Mouse (Mus musculus) heart, embryonic 14.5 days (tissue): ENCODE measurements around the gene Polr1a. TPM values are rescaled to one million over a fixed set of nuclear protein-coding genes. Genes with fewer than 3 reads are reported as not detected.

Source experiments
- ATAC-seq: fragments of 200-750 bp; cut with Nextera tagmentation; 2 replicates; pipeline ENCODE4 v1.8.0; 2017; ENCODE audit warnings: low read depth, moderate TSS enrichment; ENCODE audit not compliant: insufficient number of reproducible peaks, insufficient read depth, low FRiP score
- H3K27ac ChIP-seq, 2 experiments: fragments of 200-500 bp in 1 of 2; fragments of 300-500 bp in 1 of 2; sonication (generic) in 1 of 2; replicated peaks in 1 of 2; 2 replicates each; pipeline ENCODE4 v1.5.1; 2012 to 2014; ENCODE audit warnings: low read depth in 2 of 2, low read length in 2 of 2, control low read depth in 1 of 2, mild to moderate bottlenecking in 1 of 2, mixed read lengths in 1 of 2; ENCODE audit not compliant: control insufficient read depth in 1 of 2, insufficient read depth in 1 of 2
- H3K27me3 ChIP-seq: fragments of 300-500 bp; sonication (generic); 2 replicates; pipeline ENCODE4 v1.6.1; 2014; ENCODE audit warnings: mild to moderate bottlenecking, low read length, control low read depth; ENCODE audit not compliant: control insufficient read depth, insufficient read depth
- H3K36me3 ChIP-seq: fragments of 300-500 bp; sonication (generic); 2 replicates; pipeline ENCODE4 v1.6.1; 2014; ENCODE audit warnings: mild to moderate bottlenecking, control low read depth, low read length, mixed read lengths; ENCODE audit not compliant: control insufficient read depth, insufficient read depth
- H3K4me1 ChIP-seq, 2 experiments: fragments of 200-500 bp in 1 of 2; fragments of 300-500 bp in 1 of 2; sonication (generic) in 1 of 2; 2 replicates each; pipeline ENCODE4 v1.6.1; 2012 to 2014; ENCODE audit warnings: low read length in 2 of 2, control low read depth in 1 of 2, mixed read lengths in 1 of 2; ENCODE audit not compliant: control insufficient read depth in 2 of 2, insufficient read depth in 2 of 2
- H3K4me2 ChIP-seq: fragments of 300-500 bp; sonication (generic); 2 replicates; pipeline ENCODE4 v1.6.1; 2014; ENCODE audit warnings: mild to moderate bottlenecking, low read length
- H3K4me3 ChIP-seq, 2 experiments: fragments of 200-500 bp in 1 of 2; fragments of 300-500 bp in 1 of 2; sonication (generic) in 1 of 2; 2 replicates each; pipeline ENCODE4 v1.5.1; 2012 to 2014; ENCODE audit warnings: low read length in 2 of 2, mild to moderate bottlenecking in 2 of 2, control low read depth in 1 of 2, low read depth in 1 of 2, moderate library complexity in 1 of 2; ENCODE audit not compliant: control insufficient read depth in 1 of 2, insufficient read depth in 1 of 2
- H3K9ac ChIP-seq: fragments of 300-500 bp; sonication (generic); 2 replicates; pipeline ENCODE4 v1.6.1; 2014; ENCODE audit warnings: mild to moderate bottlenecking, low read length
- H3K9me3 ChIP-seq: fragments of 300-500 bp; sonication (generic); 2 replicates; pipeline ENCODE4 v1.6.1; 2016; ENCODE audit warnings: low read length, control low read depth; ENCODE audit not compliant: control insufficient read depth
- WGBS: fragments of 180-500 bp; shearing (Covaris S2); extraction: QIAGEN DNeasy Blood & Tissue Kit; methylation state at CpG from one replicate; pipeline ENCODE4 v1.1.7; 2014; 5-methylcytosine and 5-hydroxymethylcytosine counted together
- polyA plus RNA-seq: library from polyadenylated mRNA; unstranded; fragments of >200 nt; fragmentation: Nextera tagmentation; extraction: Ambion mirVana; gene quantifications from 2 replicates; pipeline ENCODE4 v1.2.1, GENCODE M21; 2014

Gene Polr1a
- polyA plus RNA-seq, 1 experiment from 2014 or later = 17.6 TPM

DNA sequence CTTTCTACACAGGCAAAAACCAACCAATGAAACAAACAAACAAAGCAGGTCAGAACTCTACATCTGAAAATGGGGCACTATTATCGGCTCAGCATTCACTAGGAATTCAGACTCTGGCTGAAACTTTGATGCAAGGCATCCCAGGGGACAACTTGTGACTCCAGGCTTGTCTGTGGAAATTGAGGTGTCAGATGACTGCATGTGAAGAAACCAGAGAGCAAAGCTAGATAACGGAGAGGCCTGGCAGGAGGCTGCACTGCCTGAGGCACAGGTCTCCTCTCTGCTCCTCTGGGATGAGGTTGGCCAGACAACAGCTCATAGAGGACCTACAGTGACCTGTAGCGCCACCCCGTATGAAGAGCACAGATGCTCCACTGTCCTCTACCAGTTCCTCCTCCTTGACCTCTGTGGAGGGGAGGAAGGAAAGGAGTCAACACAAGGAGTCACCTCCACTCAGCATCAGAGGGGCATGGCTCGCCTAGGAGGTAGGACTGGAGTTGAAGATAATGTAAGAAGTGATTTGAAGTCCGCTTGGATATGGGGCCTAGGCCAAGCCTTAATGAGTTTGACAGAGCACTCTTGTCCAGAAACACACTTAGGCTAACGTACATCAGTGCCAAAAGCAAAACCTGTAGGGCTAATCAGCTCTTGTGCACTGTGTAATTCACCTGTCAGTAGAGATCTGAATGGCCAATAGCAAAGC, 78.8 kb downstream of the Polr1a start:
- H3K9me3 ChIP-seq = no peaks in the 10 kb centered on the region
- H3K4me3 ChIP-seq = no peak overlapping the region
- peak; percentile 35; the same call in 1 of the 2 replicates for ATAC-seq
- no peaks in the 10 kb centered on the region for H3K27me3 ChIP-seq
- no peak overlapping the region for H3K9ac ChIP-seq
- no peaks in the 10 kb centered on the region for H3K36me3 ChIP-seq
- peak overlapping the region; percentile 1 to 49; a peak in 3 of 4 replicates for H3K27ac ChIP-seq
- 21% methylated on average over 7 of the region's 7 CpGs for WGBS
- peaks cover 36 to 39% of the 10 kb centered on the region in 2 experiments for H3K4me1 ChIP-seq
- H3K4me2 ChIP-seq = no peak overlapping the region

DNA sequence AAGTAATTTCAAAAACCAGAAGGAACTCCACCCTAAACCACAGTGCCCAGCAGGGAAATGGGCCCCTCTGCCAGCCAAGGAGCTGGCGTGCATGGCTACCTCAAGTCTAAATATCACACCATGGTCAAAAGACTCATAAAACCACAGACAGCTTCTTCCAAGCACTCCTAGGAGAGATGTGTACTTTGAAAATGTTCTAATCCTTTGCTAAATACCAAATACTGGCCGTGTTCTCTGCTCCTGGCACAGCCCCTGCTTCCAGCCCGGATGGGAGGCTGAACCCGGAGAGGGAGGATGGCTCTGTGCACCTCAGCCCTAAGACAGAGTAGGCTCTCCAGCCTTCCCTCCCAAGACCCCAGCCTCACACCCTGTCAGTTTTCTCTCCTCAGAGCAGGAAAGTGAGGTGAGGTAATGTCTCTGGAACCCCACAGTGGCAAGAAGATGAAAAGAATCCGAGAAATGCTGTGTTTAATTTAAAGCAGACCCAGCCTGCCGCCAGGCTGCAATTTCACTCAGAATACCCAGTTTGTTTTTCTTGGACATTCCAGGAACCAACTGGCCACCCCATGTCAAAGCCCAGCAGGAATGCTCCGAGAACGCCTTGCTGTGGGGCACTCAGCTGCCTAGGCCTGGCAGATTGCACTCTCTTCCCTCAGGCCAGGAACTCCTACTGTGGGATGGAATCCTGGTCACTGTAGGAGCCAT, 80.9 kb downstream of the Polr1a start:
- Histone ChIP-seq H3K4me2 (no peak overlapping the region), H3K9ac (peak overlapping the region; percentile 21; the same call in 1 of the 2 replicates), H3K9me3 (no peaks in the 10 kb centered on the region), H3K4me3 (no peak overlapping the region), H3K27ac (peak overlapping the region; percentile 58 to 59), H3K36me3 (no peaks in the 10 kb centered on the region), H3K4me1 (peaks cover 36% of the 10 kb centered on the region in 2 experiments), H3K27me3 (no peaks in the 10 kb centered on the region)
- ATAC-seq = peak; percentile 22; the same call in 1 of the 2 replicates
- 40% methylated on average over 8 of the region's 8 CpGs for WGBS

DNA sequence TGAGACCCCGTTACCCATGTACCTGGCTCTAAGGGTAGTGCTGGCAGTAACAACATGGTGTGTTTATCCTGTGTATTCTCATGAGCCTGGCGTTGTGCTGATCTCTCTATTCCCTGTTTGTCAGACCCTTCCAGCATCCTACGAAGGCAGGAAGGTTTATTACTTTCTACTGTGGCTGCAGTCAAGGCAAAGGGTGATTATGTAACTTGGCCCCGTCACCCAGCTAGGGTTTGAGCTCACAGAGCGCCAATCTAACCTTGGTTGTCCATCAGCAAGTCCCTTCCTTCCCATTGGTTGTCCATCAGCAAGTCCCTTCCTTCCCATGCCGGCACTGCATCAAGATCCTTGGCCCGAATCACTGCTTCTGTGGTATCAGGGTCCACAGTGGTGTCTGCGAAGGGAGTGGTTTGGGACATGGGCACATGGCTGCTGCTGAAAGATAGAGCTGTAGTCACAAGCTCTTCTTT, 81.6 kb downstream of the Polr1a start:
- H3K4me2 ChIP-seq = no peak overlapping the region
- no peaks in the 10 kb centered on the region for H3K36me3 ChIP-seq
- H3K4me3 ChIP-seq = no peak overlapping the region
- 0 out of 2 replicates have a peak overlapping the region, but pooled peaks have one; percentile 6 for H3K9ac ChIP-seq
- peaks cover 36% of the 10 kb centered on the region in 2 experiments for H3K4me1 ChIP-seq
- no peaks in the 10 kb centered on the region for H3K27me3 ChIP-seq
- WGBS = 47% methylated on average over 8 of the region's 8 CpGs
- ATAC-seq = no peak
- H3K9me3 ChIP-seq = no peaks in the 10 kb centered on the region
- H3K27ac ChIP-seq = peak overlapping the region; percentile 58 to 59

DNA sequence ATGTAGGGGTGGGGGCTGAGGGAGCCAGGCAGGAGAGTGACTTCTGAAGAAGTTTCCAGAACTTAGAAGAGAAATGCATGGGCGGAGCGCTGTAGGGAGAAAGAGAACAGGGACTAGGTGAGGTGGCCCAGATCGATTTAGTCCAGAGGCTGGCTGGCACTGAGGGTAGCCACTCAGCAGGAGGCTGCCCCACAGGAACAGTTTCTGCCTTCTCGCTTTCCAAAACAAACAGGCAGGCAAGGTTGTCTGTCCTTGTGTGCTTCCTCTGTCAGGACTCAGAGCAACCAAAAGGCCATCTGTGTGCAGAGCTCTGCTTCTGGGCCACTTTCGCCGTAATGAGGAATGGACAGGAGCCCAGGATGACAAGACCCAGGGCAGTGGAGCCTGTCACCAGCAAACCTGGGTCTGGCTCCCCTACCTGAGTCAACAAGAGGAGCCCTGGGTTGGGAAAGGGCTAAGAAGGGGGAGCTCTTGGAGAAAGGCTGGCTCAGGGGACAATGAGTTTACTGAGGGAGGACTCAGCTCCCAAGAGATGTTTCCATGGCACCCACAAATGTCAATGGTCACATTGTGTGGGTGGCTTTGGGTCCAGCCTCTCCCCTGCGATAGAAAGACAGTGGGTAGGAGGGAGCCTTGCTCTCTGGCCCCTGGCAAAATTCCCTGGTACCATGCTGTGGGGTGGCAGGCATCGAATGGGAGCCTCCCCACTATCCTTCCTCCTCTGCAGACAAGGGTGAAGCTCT, 82.5 kb downstream of the Polr1a start:
- H3K27ac ChIP-seq = peak overlapping the region; percentile 23 to 59
- H3K36me3 ChIP-seq = no peaks in the 10 kb centered on the region
- H3K4me3 ChIP-seq = no peak overlapping the region
- no peaks in the 10 kb centered on the region for H3K27me3 ChIP-seq
- 0 out of 2 replicates have a peak overlapping the region, but pooled peaks have one; percentile 6 for H3K9ac ChIP-seq
- peaks cover 36% of the 10 kb centered on the region in 2 experiments for H3K4me1 ChIP-seq
- no peak for ATAC-seq
- H3K4me2 ChIP-seq = no peak overlapping the region
- 54% methylated on average over 8 of the region's 8 CpGs for WGBS
- peaks cover 3% of the 10 kb centered on the region; the same call in 1 of the 2 replicates for H3K9me3 ChIP-seq

DNA sequence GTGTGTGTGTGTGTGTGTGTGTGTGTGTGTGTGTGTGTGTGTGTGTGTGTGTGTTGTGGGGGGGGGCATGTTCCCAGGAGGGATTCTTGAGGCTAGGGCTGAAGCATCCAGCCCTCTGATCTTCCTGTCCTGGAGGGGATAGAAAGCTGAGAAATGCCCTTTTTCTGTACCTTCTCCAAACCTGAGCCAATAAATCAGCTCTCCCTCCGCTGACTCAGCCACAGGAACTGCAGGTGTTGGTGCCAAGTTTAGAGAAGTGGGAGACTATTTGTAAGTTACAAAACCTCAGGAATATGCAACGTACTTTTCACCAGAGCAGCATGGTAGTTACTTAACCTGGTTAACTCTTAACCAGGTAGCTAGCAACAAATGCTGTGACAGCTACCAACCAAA, 83.1 kb downstream of the Polr1a start:
- ATAC-seq = no peak
- Histone ChIP-seq H3K27ac (0 out of 4 replicates have a peak overlapping the region, but pooled peaks of 1 of the 2 experiments have one; percentile 59), H3K9me3 (peaks cover 6% of the 10 kb centered on the region; the same call in 1 of the 2 replicates), H3K4me3 (no peak overlapping the region), H3K4me1 (peaks cover 36% of the 10 kb centered on the region in 2 experiments), H3K9ac (no peak overlapping the region), H3K36me3 (no peaks in the 10 kb centered on the region), H3K27me3 (no peaks in the 10 kb centered on the region), H3K4me2 (no peak overlapping the region)
- 85% methylated on average over 2 of the region's 2 CpGs for WGBS

DNA sequence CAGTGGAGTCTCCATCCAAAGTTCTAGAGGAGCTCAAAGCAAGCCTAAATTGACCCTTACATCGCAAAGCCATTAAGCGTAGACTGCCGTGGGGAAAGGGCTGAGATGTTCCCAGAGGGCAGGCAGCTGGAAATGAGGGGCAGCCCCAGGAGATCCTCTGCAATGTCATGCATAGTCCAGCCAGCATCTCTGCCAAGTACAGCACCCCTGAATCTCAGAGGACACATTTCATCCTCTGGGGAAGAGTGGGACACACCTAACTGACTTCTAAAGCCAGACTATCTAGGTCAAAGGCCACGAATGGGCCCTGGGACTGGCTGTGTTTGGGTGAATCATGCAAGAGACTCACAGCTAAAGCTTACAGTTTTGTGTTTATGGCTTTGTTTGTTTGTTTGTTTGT, 85.2 kb downstream of the Polr1a start:
- no peaks in the 10 kb centered on the region for H3K27me3 ChIP-seq
- peaks cover 24 to 26% of the 10 kb centered on the region in 2 experiments for H3K4me1 ChIP-seq
- no peak overlapping the region for H3K9ac ChIP-seq
- 86% methylated on average over 4 of the region's 4 CpGs for WGBS
- H3K27ac ChIP-seq = no peak overlapping the region
- H3K36me3 ChIP-seq = no peaks in the 10 kb centered on the region
- H3K4me2 ChIP-seq = no peak overlapping the region
- ATAC-seq = no peak
- H3K9me3 ChIP-seq = peaks cover 6% of the 10 kb centered on the region; the same call in 1 of the 2 replicates
- no peak overlapping the region for H3K4me3 ChIP-seq

DNA sequence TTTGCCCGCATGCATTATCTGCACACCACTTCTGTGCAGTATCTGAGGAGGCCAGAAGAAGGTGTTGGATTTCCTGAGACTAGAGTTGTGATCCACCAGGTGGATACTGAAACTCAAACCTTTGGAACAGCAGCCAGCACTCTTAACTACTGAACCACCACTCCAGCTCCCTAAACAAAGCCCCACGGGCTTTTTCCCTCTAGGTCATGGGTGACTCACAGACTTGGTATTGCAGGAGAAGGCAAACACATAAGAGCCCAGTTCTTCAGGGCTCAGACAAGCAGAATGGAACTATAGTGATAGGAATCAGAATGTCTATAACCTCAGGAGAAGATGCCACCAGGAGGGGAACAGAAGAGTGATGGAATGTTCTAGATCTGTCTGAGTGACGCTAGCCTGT, 86.2 kb downstream of the Polr1a start:
- no peak overlapping the region for H3K27ac ChIP-seq
- H3K4me2 ChIP-seq = no peak overlapping the region
- WGBS = 79% methylated on average over 3 of the region's 3 CpGs
- H3K36me3 ChIP-seq = no peaks in the 10 kb centered on the region
- H3K9me3 ChIP-seq = peaks cover 6% of the 10 kb centered on the region; the same call in 1 of the 2 replicates
- no peak for ATAC-seq
- H3K4me1 ChIP-seq = peaks cover 20 to 21% of the 10 kb centered on the region in 2 experiments
- no peaks in the 10 kb centered on the region for H3K27me3 ChIP-seq
- no peak overlapping the region for H3K4me3 ChIP-seq
- H3K9ac ChIP-seq = no peak overlapping the region
